Mouse (Mus musculus) myocyte (in vitro differentiated cells): ENCODE data around the gene Atrx. TPM values are rescaled to one million over a fixed set of nuclear protein-coding genes. Genes with fewer than 3 reads are reported as not detected.
"Not testable (repeated sequence)": the region's sequence is repeated elsewhere in the genome, so short reads cannot be mapped to it uniquely, and the experiment has no call there.

Experiments
- H3K27me3 ChIP-seq: one replicate; pipeline ENCODE4 v1.6.1; 2011; ENCODE audit not compliant: control insufficient read depth, insufficient read depth, insufficient read length
- H3K36me3 ChIP-seq: one replicate; pipeline ENCODE4 v1.6.1; 2011; ENCODE audit not compliant: control insufficient read depth, insufficient read depth
- H3K4me2 ChIP-seq: one replicate; pipeline ENCODE4 v1.6.1; 2011; ENCODE audit warnings: low read depth, control low read depth
- H3K4me3 ChIP-seq: one replicate; pipeline ENCODE4 v1.5.1; 2011; ENCODE audit warnings: mild to moderate bottlenecking, control low read depth, moderate library complexity
- H3K79me2 ChIP-seq: one replicate; pipeline ENCODE4 v1.6.1; 2011; ENCODE audit not compliant: control insufficient read depth, insufficient read depth
- H3ac ChIP-seq: one replicate; pipeline ENCODE4 v1.6.1; 2011; ENCODE audit not compliant: control insufficient read depth, insufficient read length
- CEBPB ChIP-seq: IDR thresholded peaks from 2 replicates; pipeline ENCODE4 v1.6.1; 2011; ENCODE audit warnings: mild to moderate bottlenecking, moderate library complexity; ENCODE audit not compliant: poor library complexity, insufficient read depth, severe bottlenecking
- E2F4 ChIP-seq: IDR thresholded peaks from one replicate; pipeline ENCODE4 v1.6.1; 2011; ENCODE audit warnings: mild to moderate bottlenecking, control low read depth, moderate library complexity; ENCODE audit not compliant: insufficient read depth
- MAX ChIP-seq: IDR thresholded peaks from one replicate; pipeline ENCODE4 v1.6.1; 2011; ENCODE audit warnings: low read depth, mild to moderate bottlenecking, control low read depth
- MYOD1 ChIP-seq, 3 experiments: IDR thresholded peaks; one replicate each; pipeline ENCODE4 v1.6.1; 2011; ENCODE audit warnings: control low read depth in 2 of 3, low read depth in 2 of 3, mild to moderate bottlenecking in 2 of 3, moderate library complexity in 1 of 3; ENCODE audit not compliant: insufficient read length in 2 of 3, control insufficient read depth in 1 of 3
- MYOG ChIP-seq, 3 experiments: IDR thresholded peaks; one replicate each; pipeline ENCODE4 v1.6.1; 2011; ENCODE audit warnings: control low read depth in 2 of 3, low read depth in 2 of 3, mild to moderate bottlenecking in 2 of 3; ENCODE audit not compliant: insufficient read length in 2 of 3, control insufficient read depth in 1 of 3, insufficient read depth in 1 of 3
- POLR2A ChIP-seq: IDR thresholded peaks from one replicate; pipeline ENCODE4 v1.6.1; 2011; ENCODE audit warnings: low read depth, mild to moderate bottlenecking, control low read depth, moderate library complexity; ENCODE audit not compliant: insufficient read length
- POLR2AphosphoS2 ChIP-seq: IDR thresholded peaks from one replicate; pipeline ENCODE4 v1.6.1; 2011; ENCODE audit warnings: low read depth, control low read depth; ENCODE audit not compliant: insufficient read length
- REST ChIP-seq: IDR thresholded peaks from one replicate; pipeline ENCODE4 v1.6.1; 2011; ENCODE audit warnings: mild to moderate bottlenecking, control low read depth, moderate library complexity; ENCODE audit not compliant: insufficient read depth, insufficient read length
- SRF ChIP-seq: IDR thresholded peaks from one replicate; pipeline ENCODE4 v1.6.1; 2011; ENCODE audit warnings: low read depth; ENCODE audit not compliant: control insufficient read depth, insufficient read length
- TCF12 ChIP-seq: IDR thresholded peaks from one replicate; pipeline ENCODE4 v1.6.1; 2011; ENCODE audit warnings: mild to moderate bottlenecking, control low read depth; ENCODE audit not compliant: poor library complexity, insufficient read depth, severe bottlenecking
- TCF3 ChIP-seq: IDR thresholded peaks from one replicate; pipeline ENCODE4 v1.6.1; 2011; ENCODE audit warnings: low read depth, control low read depth; ENCODE audit not compliant: insufficient read length
- USF1 ChIP-seq: IDR thresholded peaks from one replicate; pipeline ENCODE4 v1.6.1; 2011; ENCODE audit warnings: low read depth, mild to moderate bottlenecking, control low read depth, moderate library complexity
- polyA plus RNA-seq: library from polyadenylated mRNA; unstranded; fragments of >200 nt; fragmentation: generic; extraction: Trizol; gene quantifications from one replicate; pipeline ENCODE4 v1.2.1, GENCODE M21; 2012; ENCODE audit warnings: missing spikeins

The Atrx gene
- polyA plus RNA-seq, 1 experiment, result 4.7 TPM

DNA sequence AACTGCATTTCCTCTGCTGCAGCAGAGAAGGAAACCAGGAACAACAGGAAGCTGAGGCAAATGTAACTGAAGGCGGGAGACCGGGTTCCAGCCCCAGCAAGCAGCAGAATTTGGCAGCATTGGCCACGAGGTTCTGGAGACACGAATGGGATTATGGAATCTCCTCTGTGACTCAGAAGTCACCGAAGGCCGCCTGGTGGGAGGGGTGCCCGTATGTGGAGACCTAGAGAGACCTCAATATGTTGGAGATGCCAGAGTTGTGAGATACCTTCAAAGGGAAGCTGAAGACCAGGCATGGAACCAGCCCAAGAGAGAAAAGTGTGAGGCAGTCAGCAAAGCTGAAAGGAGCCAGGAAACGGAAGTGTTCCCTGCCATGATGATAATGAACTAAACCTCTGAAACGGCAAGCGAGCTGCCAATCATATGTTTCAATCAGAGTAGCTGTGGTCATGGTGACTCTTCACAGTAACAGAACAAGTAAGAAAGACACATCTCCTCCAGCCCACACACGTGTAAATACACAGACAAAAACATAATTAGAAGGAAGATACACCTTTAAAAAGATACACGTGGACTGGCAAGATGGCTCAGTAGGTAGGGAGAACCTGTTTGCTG lies 3.0 kb downstream of the Atrx start:
- no peak for TF ChIP-seq TCF12
- TF ChIP-seq POLR2A, result no peak
- no peak for TF ChIP-seq TCF3
- no peak for TF ChIP-seq POLR2AphosphoS2
- no peak for TF ChIP-seq CEBPB
- no peak for TF ChIP-seq MYOD1 (IDR thresholded peaks at IDR 0.05; ENCODE audit: control insufficient read depth in 1 of 3, insufficient read length in 2 of 3, low read depth in 2 of 3)
- TF ChIP-seq USF1, result no peak
- no peak for TF ChIP-seq MYOG (IDR thresholded peaks at IDR 0.05; ENCODE audit: control insufficient read depth in 1 of 3, insufficient read depth in 1 of 3, insufficient read length in 2 of 3, low read depth in 2 of 3)
- no peak for TF ChIP-seq MAX
- no peak for TF ChIP-seq REST
- no peak for TF ChIP-seq E2F4
- no peak for TF ChIP-seq SRF
- no peak overlapping the region for H3ac ChIP-seq
- peaks cover 81% of the 10 kb centered on the region for H3K79me2 ChIP-seq
- no peak overlapping the region for H3K4me3 ChIP-seq
- H3K36me3 ChIP-seq, result no peaks in the 10 kb centered on the region
- no peaks in the 10 kb centered on the region for H3K27me3 ChIP-seq
- peak overlapping the region; percentile 21 for H3K4me2 ChIP-seq

DNA sequence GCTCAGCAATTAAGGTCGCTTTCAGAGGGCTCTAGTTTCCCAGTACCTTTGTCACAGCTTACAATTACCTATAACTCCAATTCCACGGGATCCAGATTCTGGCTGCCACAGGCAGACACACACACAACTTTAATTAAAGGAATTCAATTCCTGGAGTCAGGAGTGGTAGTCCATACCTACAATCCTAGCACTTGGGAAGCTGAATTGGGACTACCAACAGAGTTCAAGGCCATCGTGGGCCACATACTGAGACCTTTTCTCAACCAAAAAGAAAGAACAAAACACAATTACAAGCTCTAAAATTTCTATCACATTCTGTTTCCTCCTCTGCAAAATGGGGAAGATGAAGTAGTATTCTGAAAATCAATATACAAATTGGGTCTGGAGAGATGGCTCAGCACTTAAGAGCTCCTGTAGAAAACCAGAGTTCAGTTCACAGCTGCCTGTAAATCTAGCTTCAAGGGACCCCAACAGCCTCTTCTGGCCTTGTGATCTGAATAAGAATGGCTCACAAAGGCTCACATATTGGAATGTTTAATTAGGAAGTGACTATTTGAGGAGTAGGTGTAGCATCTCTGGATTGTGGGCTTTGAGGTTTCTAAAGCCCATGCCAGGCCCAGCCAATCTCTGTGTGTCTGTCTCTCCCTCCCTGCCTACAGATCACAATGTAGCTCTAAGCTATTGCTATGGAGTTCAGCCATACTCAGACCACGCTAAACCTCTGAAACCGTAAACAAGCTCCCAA lies 4.7 kb downstream of the Atrx start:
- no peaks in the 10 kb centered on the region for H3K27me3 ChIP-seq
- peaks cover 94% of the 10 kb centered on the region for H3K79me2 ChIP-seq
- H3ac ChIP-seq, result no peak overlapping the region
- H3K36me3 ChIP-seq, result no peaks in the 10 kb centered on the region
- H3K4me2 ChIP-seq, result no peak overlapping the region
- TF ChIP-seq POLR2A (no peak), MYOD1 (IDR thresholded peaks at IDR 0.05; ENCODE audit: control insufficient read depth in 1 of 3, insufficient read length in 2 of 3, low read depth in 2 of 3) (no peak), CEBPB (no peak), SRF (no peak), MYOG (IDR thresholded peaks at IDR 0.05; ENCODE audit: control insufficient read depth in 1 of 3, insufficient read depth in 1 of 3, insufficient read length in 2 of 3, low read depth in 2 of 3) (no peak), TCF12 (no peak), TCF3 (no peak), MAX (no peak), POLR2AphosphoS2 (no peak), USF1 (no peak), REST (no peak), E2F4 (no peak)
- no peak overlapping the region for H3K4me3 ChIP-seq

DNA sequence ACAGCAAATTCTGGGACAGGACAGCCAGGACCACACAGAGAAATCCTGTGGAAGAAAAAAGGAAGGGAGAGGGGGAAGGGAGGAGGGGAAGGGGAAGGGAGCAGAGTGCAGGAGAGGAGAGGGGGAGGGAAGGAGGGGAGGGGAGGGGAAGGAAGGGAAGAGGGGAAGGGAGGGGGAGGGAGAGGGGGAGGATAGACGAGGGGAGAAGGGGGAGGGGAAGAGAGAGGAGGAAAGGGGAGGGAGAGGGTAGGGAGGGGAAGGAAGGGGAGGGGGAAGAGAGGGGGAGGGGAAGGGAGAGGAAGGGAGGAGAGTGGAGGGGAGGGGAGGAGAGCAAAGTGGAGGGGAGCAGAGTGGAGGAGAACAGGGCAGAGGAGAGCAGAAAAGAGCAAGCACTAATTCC lies 5.3 kb downstream of the Atrx start:
- H3K27me3 ChIP-seq, result no peaks in the 10 kb centered on the region
- H3K4me3 ChIP-seq, result no peak overlapping the region
- no peak for TF ChIP-seq CEBPB
- no peak for TF ChIP-seq E2F4
- no peak for TF ChIP-seq TCF12
- no peak for TF ChIP-seq TCF3
- H3K4me2 ChIP-seq, result no peak overlapping the region
- peaks cover 95% of the 10 kb centered on the region for H3K79me2 ChIP-seq
- no peaks in the 10 kb centered on the region for H3K36me3 ChIP-seq
- no peak overlapping the region for H3ac ChIP-seq

DNA sequence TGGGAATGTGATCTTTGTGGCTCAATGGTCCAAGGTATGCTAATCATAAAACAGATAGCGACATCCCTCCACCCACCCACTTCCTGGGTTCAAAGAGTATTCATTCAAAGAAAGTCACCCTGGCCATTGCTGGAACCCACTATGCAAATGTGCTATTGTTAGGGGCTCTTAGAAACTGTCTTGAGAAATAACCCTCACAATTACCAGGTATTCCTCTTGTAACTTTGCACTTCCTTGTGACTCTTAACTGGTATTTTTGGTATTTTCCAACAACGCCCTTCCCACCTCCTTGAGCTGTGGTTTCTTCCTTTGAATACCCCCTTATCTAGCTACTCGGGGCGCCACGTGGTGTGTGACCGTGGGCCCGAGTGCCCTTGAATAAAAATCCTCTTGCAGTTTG lies 6.2 kb downstream of the Atrx start:
- peaks cover 95% of the 10 kb centered on the region for H3K79me2 ChIP-seq
- not testable (repeated sequence) for H3ac ChIP-seq, H3K4me2 ChIP-seq, H3K36me3 ChIP-seq, H3K27me3 ChIP-seq, H3K4me3 ChIP-seq

DNA sequence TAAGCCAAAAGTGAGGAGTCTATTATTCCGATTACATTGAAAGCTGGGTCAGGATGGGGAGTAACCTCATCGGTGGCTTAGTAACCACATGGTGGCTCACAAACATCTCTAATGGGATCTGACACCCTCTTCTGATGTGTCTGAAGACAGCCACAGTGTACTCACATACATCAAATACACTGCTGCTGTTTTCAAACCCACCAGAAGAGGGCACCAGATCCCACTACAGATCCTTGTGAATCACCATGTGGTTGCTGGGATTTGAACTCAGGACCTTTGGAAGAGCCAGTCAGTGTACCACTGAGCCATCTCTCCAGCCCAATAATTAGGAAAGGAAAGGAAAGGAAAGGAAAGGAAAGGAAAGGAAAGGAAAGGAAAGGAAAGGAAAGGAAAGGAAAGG lies 7.8 kb downstream of the Atrx start:
- H3ac ChIP-seq, result no peak overlapping the region
- no peak overlapping the region for H3K4me2 ChIP-seq
- no peak for TF ChIP-seq USF1
- no peak for TF ChIP-seq TCF3
- no peak for TF ChIP-seq E2F4
- no peak for TF ChIP-seq MYOD1 (IDR thresholded peaks at IDR 0.05; ENCODE audit: control insufficient read depth in 1 of 3, insufficient read length in 2 of 3, low read depth in 2 of 3)
- no peak for TF ChIP-seq REST
- no peak for TF ChIP-seq CEBPB
- TF ChIP-seq TCF12, result no peak
- no peak for TF ChIP-seq SRF
- no peak for TF ChIP-seq POLR2AphosphoS2
- TF ChIP-seq POLR2A, result no peak
- no peak for TF ChIP-seq MYOG (IDR thresholded peaks at IDR 0.05; ENCODE audit: control insufficient read depth in 1 of 3, insufficient read depth in 1 of 3, insufficient read length in 2 of 3, low read depth in 2 of 3)
- TF ChIP-seq MAX, result no peak
- H3K79me2 ChIP-seq, result peaks cover 95% of the 10 kb centered on the region
- no peak overlapping the region for H3K4me3 ChIP-seq
- no peaks in the 10 kb centered on the region for H3K36me3 ChIP-seq
- H3K27me3 ChIP-seq, result no peaks in the 10 kb centered on the region
